Mouse (Mus musculus) stomach, embryonic 15.5 days (tissue): ENCODE measurements at regions not wholly inside any gene's neighbourhood (a gene's known extent, or its start where the extent isn't known, plus 50 kb on each side); places are given as distances from the start of the nearest gene placed in this dataset.
A peak's percentile ranks its signal among the peaks of the same experiment; 100 is the strongest.

ENCODE experiments used
- ATAC-seq: fragments of 200-750 bp; cut with Nextera tagmentation; 2 replicates; pipeline ENCODE4 v1.8.0; 2017; ENCODE audit warnings: low read depth, moderate number of reproducible peaks, moderate TSS enrichment; ENCODE audit not compliant: insufficient read depth, low FRiP score
- H3K27ac ChIP-seq: fragments of 300-500 bp; sonication (generic); 2 replicates; pipeline ENCODE4 v1.5.1; 2015; ENCODE audit warnings: mild to moderate bottlenecking, inconsistent platforms
- H3K27me3 ChIP-seq: fragments of 300-500 bp; sonication (generic); replicated peaks from 2 replicates; pipeline ENCODE4 v1.6.1; 2015; ENCODE audit warnings: inconsistent platforms
- H3K36me3 ChIP-seq: fragments of 300-500 bp; sonication (generic); 2 replicates; pipeline ENCODE4 v1.6.1; 2015; ENCODE audit warnings: inconsistent platforms
- H3K4me1 ChIP-seq: fragments of 300-500 bp; sonication (generic); 2 replicates; pipeline ENCODE4 v1.6.1; 2015; ENCODE audit warnings: inconsistent platforms
- H3K4me2 ChIP-seq: fragments of 300-500 bp; sonication (generic); 2 replicates; pipeline ENCODE4 v1.6.1; 2015; ENCODE audit warnings: mild to moderate bottlenecking, inconsistent platforms
- H3K4me3 ChIP-seq: fragments of 300-500 bp; sonication (generic); replicated peaks from 2 replicates; pipeline ENCODE4 v1.5.1; 2015; ENCODE audit warnings: inconsistent platforms
- H3K9ac ChIP-seq: fragments of 300-500 bp; sonication (generic); 2 replicates; pipeline ENCODE4 v1.6.1; 2015; ENCODE audit warnings: inconsistent platforms
- H3K9me3 ChIP-seq: fragments of 300-500 bp; sonication (generic); 2 replicates; pipeline ENCODE4 v1.6.1; 2016; ENCODE audit warnings: inconsistent platforms
- WGBS: fragments of 180-500 bp; shearing (Covaris S2); methylation state at CpG from one replicate; pipeline ENCODE4 v1.1.7; 2015; 5-methylcytosine and 5-hydroxymethylcytosine counted together

DNA sequence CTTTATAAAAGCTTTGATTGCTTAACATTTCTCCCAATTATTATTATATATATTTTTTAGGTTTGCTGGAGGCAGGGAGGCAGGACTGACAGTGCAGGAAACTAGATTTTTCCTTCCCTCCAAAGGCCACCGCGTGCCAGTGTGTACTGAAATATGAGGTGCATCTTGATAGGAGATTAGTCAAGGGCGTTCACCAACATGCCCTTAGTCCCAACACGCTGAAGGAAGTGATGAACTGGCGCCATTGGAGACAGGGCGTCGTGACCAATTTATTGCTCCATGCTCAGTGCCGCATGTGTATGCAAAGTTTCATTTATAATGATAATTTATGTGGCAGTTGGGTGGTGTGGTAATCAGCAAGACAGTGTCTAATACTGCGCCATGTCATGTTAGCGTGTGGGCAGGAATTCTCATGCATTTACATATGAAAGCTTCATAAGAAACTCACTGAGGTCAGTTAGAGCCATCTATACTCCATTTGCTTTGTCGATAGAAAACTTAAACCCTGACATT, 66.2 kb downstream of the Isl1 start:
- H3K4me3 ChIP-seq: no peak overlapping the region
- 87% methylated on average over 11 of the region's 11 CpGs for WGBS
- H3K9me3 ChIP-seq: no peaks in the 10 kb centered on the region

DNA sequence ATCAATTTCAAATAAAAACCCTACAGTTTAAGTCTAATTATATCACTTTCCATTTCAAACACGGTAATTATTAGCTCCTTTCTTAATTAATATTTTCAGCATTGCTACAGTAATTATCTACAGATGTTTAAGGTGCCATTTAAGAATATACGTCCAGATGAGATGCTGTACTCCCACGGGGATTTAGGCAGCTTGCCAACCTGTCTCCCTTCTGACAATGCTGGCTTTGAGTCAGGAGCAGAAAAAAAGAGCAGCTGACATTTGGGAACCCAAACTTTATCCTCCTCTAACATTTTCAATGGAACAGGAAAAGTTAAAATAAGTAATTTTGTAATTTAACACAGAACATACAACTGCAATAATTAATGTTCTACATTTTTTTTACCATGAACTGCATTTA, 94.4 kb downstream of the Isl1 start:
- WGBS: 39% methylated on average over 3 of the region's 3 CpGs
- H3K4me3 ChIP-seq: no peak overlapping the region
- H3K9me3 ChIP-seq: no peaks in the 10 kb centered on the region
- no peak overlapping the region for H3K9ac ChIP-seq
- no peak for ATAC-seq
- H3K27ac ChIP-seq: no peak overlapping the region
- H3K4me2 ChIP-seq: no peak overlapping the region
- no peaks in the 10 kb centered on the region for H3K36me3 ChIP-seq
- no peaks in the 10 kb centered on the region for H3K27me3 ChIP-seq
- no peaks in the 10 kb centered on the region for H3K4me1 ChIP-seq

More for the DNA sequence above, 66.2 kb downstream of the Isl1 start:
- H3K4me1 ChIP-seq: no peaks in the 10 kb centered on the region
- no peak overlapping the region for H3K4me2 ChIP-seq
- no peaks in the 10 kb centered on the region for H3K36me3 ChIP-seq
- H3K27ac ChIP-seq: no peak overlapping the region
- H3K9ac ChIP-seq: no peak overlapping the region
- no peak for ATAC-seq
- H3K27me3 ChIP-seq: no peaks in the 10 kb centered on the region

DNA sequence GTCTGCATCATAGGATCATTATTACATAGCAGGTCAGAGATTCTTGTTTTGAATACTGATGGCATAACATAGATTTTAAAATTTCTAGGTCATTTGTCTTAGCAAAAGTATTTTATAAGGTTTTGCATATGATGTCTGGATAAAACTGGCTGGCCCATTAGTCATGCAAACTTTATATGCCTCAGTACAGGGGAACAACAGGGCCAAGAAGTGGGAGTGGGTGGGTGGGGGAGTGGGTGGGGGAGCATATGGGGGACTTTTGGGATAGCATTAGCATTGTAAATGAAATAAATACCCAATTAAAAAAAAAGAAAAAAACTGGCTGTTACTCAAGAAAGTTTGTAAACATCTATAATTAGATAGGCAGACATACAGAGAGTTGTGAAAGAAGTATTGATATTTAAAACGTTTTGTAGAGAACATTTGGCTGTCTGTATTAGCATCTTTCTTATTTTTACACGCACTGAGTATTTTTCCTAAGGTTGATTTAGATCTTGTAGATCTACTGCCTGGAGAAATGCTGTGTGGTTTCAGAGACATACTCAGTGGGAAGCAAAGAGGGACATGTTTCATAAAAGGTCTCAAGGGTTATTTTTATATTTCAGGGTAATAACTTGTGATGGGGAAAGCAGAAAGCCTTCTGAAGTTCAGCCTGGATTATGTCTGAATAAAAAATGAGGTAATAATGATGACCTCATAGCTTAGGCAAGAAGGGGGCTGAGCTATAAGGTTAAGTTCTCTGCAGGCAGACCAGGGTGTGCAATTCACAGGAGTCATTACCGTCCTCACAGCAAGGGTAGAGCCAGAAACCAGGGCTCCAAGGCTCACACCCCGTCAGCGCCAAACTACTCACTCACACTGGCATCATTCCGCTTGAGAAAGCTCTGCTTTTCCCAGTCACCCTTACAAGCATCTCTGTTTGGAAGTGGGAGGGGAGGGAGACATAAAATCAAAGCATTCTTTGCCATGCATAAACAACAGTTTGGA, 95.4 kb downstream of the Isl1 start:
- Histone ChIP-seq H3K4me1 (no peaks in the 10 kb centered on the region), H3K27me3 (no peaks in the 10 kb centered on the region), H3K36me3 (no peaks in the 10 kb centered on the region), H3K4me3 (no peak overlapping the region), H3K27ac (no peak overlapping the region), H3K9me3 (no peaks in the 10 kb centered on the region), H3K4me2 (no peak overlapping the region), H3K9ac (no peak overlapping the region)
- no peak for ATAC-seq
- 48% methylated on average over 6 of the region's 6 CpGs for WGBS

- H3K9me3 ChIP-seq: no peaks in the 10 kb centered on the region
- peak overlapping the region; percentile 43 for H3K4me2 ChIP-seq
- no peaks in the 10 kb centered on the region for H3K36me3 ChIP-seq
- H3K27ac ChIP-seq: no peak overlapping the region
- H3K4me3 ChIP-seq: peak overlapping the region; percentile 19; the same call in 1 of the 2 replicates
- 5% methylated on average over 11 of the region's 11 CpGs for WGBS
- H3K27me3 ChIP-seq: no peaks in the 10 kb centered on the region
- no peaks in the 10 kb centered on the region for H3K4me1 ChIP-seq
- no peak overlapping the region for H3K9ac ChIP-seq
- ATAC-seq: peak; percentile 83
Measured at GRCm38 (mm10) chr13:116201177-116201920, 108.1 kb downstream of the Isl1 start.

GRCm38 (mm10) chr13:116187059-116187458, 122.4 kb downstream of the Isl1 start:
- Histone ChIP-seq H3K9me3 (no peaks in the 10 kb centered on the region), H3K36me3 (no peaks in the 10 kb centered on the region), H3K27ac (no peak overlapping the region), H3K9ac (no peak overlapping the region), H3K4me1 (no peaks in the 10 kb centered on the region), H3K27me3 (no peaks in the 10 kb centered on the region), H3K4me3 (no peak overlapping the region), H3K4me2 (no peak overlapping the region)
- WGBS: 62% methylated on average over 7 of the region's 7 CpGs
- no peak for ATAC-seq

GRCm38 (mm10) chr13:116177781-116178180, 131.7 kb downstream of the Isl1 start:
- no peaks in the 10 kb centered on the region for H3K4me1 ChIP-seq
- WGBS: 80% methylated on average over 3 of the region's 3 CpGs
- no peaks in the 10 kb centered on the region for H3K27me3 ChIP-seq
- H3K9ac ChIP-seq: no peak overlapping the region
- H3K27ac ChIP-seq: no peak overlapping the region
- no peaks in the 10 kb centered on the region for H3K9me3 ChIP-seq
- ATAC-seq: no peak
- no peak overlapping the region for H3K4me2 ChIP-seq
- no peaks in the 10 kb centered on the region for H3K36me3 ChIP-seq
- no peak overlapping the region for H3K4me3 ChIP-seq

GRCm38 (mm10) chr13:116174976-116175375, 134.5 kb downstream of the Isl1 start:
- no peaks in the 10 kb centered on the region for H3K4me1 ChIP-seq
- no peaks in the 10 kb centered on the region for H3K36me3 ChIP-seq
- no peaks in the 10 kb centered on the region for H3K27me3 ChIP-seq
- WGBS: 38% methylated on average over 3 of the region's 3 CpGs
- ATAC-seq: no peak
- no peak overlapping the region for H3K4me3 ChIP-seq
- no peaks in the 10 kb centered on the region for H3K9me3 ChIP-seq
- H3K9ac ChIP-seq: no peak overlapping the region
- no peak overlapping the region for H3K27ac ChIP-seq
- no peak overlapping the region for H3K4me2 ChIP-seq

- Histone ChIP-seq H3K4me1 (no peaks in the 10 kb centered on the region), H3K4me3 (no peak overlapping the region), H3K27me3 (no peaks in the 10 kb centered on the region), H3K9me3 (no peaks in the 10 kb centered on the region), H3K27ac (no peak overlapping the region), H3K36me3 (no peaks in the 10 kb centered on the region), H3K9ac (no peak overlapping the region), H3K4me2 (no peak overlapping the region)
- WGBS: 57% methylated on average over 2 of the region's 2 CpGs
- ATAC-seq: no peak
Measured at GRCm38 (mm10) chr13:116173866-116174265, 135.6 kb downstream of the Isl1 start.

DNA sequence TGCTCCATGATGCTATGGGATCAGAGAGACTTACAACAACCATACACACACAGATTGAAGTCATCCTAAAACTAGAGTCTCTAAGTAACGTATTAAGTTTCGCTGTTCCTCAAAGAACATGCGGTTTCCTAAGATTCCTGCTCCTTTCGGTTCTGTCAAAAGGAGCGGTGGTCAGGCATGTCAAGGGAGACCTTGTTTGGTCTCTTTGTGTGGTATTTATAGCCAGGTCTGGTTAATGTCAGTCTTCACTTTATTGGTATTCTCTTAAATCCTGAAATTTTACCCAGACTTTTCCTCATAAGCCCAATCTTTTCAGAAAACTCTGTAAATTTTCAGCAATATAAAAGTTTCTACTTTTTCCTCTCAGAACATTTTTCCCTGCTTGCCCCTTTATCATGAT, 166.5 kb downstream of the Isl1 start:
- Histone ChIP-seq H3K27me3 (no peaks in the 10 kb centered on the region), H3K4me2 (no peak overlapping the region), H3K4me1 (no peaks in the 10 kb centered on the region), H3K9me3 (no peaks in the 10 kb centered on the region), H3K9ac (no peak overlapping the region), H3K36me3 (no peaks in the 10 kb centered on the region), H3K27ac (no peak overlapping the region), H3K4me3 (no peak overlapping the region)
- no peak for ATAC-seq
- 34% methylated on average over 5 of the region's 5 CpGs for WGBS

DNA sequence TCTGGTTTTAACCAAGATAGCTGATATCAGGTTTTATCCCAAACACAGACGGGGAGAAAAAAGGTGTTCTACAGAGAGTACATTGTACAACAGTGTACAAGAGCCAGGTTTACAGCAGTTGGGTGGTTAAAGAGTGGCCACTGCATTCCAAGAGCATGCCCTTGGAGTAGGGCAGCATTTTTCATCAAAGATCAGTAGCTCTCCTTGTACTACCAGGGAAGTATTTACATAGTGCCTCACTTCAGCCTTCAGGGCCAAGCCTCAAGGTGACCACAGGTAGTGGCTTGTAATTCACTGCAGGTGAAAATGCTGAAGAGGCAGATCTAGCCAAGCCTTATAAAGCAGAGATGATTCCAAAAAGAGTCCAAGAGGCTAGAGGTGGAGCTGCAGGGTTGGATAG, 190.8 kb downstream of the Isl1 start:
- H3K4me1 ChIP-seq: no peaks in the 10 kb centered on the region
- H3K4me3 ChIP-seq: no peak overlapping the region
- no peak overlapping the region for H3K27ac ChIP-seq
- H3K27me3 ChIP-seq: no peaks in the 10 kb centered on the region
- 66% methylated on average over 1 of the region's 1 CpGs for WGBS
- no peak overlapping the region for H3K9ac ChIP-seq
- peak; percentile 53; the same call in 1 of the 2 replicates for ATAC-seq
- no peak overlapping the region for H3K4me2 ChIP-seq
- no peaks in the 10 kb centered on the region for H3K9me3 ChIP-seq
- H3K36me3 ChIP-seq: no peaks in the 10 kb centered on the region

DNA sequence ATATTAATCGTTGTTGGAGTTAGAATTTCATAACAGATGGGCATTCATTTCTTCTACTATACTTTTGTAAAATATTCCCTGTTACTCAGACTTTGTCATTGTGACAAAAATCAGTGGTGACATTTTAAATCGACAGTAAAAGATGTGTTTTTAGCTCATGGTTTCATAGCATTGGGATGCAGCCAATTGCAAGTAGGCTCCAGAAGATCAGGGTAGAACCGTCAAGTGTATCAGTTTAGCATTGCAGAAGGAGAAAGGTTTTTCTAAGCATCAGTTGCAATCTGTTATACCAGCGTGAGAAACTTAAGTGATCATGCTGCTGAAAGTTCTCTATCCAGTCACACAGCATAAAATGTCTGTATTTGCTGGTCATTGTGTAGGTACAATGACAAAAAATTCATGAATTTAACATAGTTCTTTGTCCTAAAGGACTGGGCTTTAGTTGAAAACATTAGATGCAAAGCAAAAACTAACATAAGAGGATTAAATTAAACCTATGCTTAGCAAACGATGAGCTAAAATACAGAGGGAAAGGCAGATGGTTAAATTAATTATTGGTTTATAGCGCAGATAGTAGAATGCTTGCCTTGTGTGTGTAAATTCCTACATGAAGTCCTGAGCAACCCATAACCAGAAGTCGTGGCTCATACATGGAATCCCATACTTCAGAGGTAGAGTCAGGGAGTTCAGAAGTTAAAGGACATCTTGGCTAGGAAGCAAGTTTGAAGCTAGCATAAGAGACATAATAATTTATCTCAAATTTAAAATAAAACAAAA, 198.3 kb downstream of the Isl1 start:
- H3K27ac ChIP-seq: no peak overlapping the region
- no peak overlapping the region for H3K9ac ChIP-seq
- H3K36me3 ChIP-seq: no peaks in the 10 kb centered on the region
- H3K9me3 ChIP-seq: no peaks in the 10 kb centered on the region
- no peaks in the 10 kb centered on the region for H3K27me3 ChIP-seq
- H3K4me3 ChIP-seq: no peak overlapping the region
- no peaks in the 10 kb centered on the region for H3K4me1 ChIP-seq
- WGBS: 81% methylated on average over 7 of the region's 7 CpGs
- ATAC-seq: no peak
- no peak overlapping the region for H3K4me2 ChIP-seq
